Mouse (Mus musculus) heart, postnatal 0 days (tissue): ENCODE measurements at regions not wholly inside any gene's neighbourhood (a gene's known extent, or its start where the extent isn't known, plus 50 kb on each side); places are given as distances from the start of the nearest gene placed in this dataset.

Experiments
- CTCF ChIP-seq: IDR thresholded peaks from 2 replicates; pipeline ENCODE4 v1.5.1; 2016; ENCODE audit warnings: antibody characterized with exemption, control low read depth, low read depth
- EP300 ChIP-seq: IDR thresholded peaks from 2 replicates; pipeline ENCODE4 v1.6.1; 2016; ENCODE audit warnings: antibody characterized with exemption, low read depth

GRCm38 (mm10) chr15:59908300-59908699, 108.1 kb downstream of the 4933412E24Rik start:
- TF ChIP-seq CTCF (no peak), EP300 (no peak)
